Mouse (Mus musculus) spleen, postnatal 36 days (tissue): ENCODE measurements around the gene Kirrel.

Source experiments
- DNase-seq, 2 experiments: peaks; one replicate each; pipeline ENCODE4 v3.0.0; 2022; ENCODE audit warnings: low spot score in 2 of 2, mixed read lengths in 1 of 2

The Kirrel gene

GRCm38 (mm10) chr3:87174096-87174768 is at the start of gene Kirrel:
TSS of gene Kirrel (minus strand) at chr3:87174747.
- peak in 1 of 2 experiments; percentile 16 for DNase-seq

GRCm38 (mm10) chr3:87223636-87224035 is 49.1 kb upstream of the Kirrel start:
- no peak for DNase-seq

GRCm38 (mm10) chr3:87222346-87222745 is 47.8 kb upstream of the Kirrel start:
- DNase-seq = no peak

- DNase-seq = no peak
These were observed 40.6 kb upstream of the Kirrel start for GRCm38 (mm10) chr3:87215176-87215575.

- DNase-seq = no peak
These were observed 39.8 kb upstream of the Kirrel start for GRCm38 (mm10) chr3:87214221-87214864.

GRCm38 (mm10) chr3:87206336-87207075 is 32.0 kb upstream of the Kirrel start:
- no peak for DNase-seq

- no peak for DNase-seq
These were observed 22.1 kb upstream of the Kirrel start for GRCm38 (mm10) chr3:87196637-87197036.

GRCm38 (mm10) chr3:87195041-87195440 is 20.5 kb upstream of the Kirrel start:
- no peak for DNase-seq

- no peak for DNase-seq
These were observed 20.0 kb upstream of the Kirrel start for GRCm38 (mm10) chr3:87194591-87194990.

- DNase-seq = no peak
These were observed 19.2 kb upstream of the Kirrel start for GRCm38 (mm10) chr3:87193756-87194155.

- no peak for DNase-seq
These were observed 18.8 kb upstream of the Kirrel start for GRCm38 (mm10) chr3:87193352-87193751.

- DNase-seq = no peak
These were observed 2.1 kb upstream of the Kirrel start for GRCm38 (mm10) chr3:87176687-87177086.

- no peak for DNase-seq
These were observed 880 bp upstream of the Kirrel start for GRCm38 (mm10) chr3:87175438-87175815.

GRCm38 (mm10) chr3:87174769-87175437 is 356 bp upstream of the Kirrel start:
- no peak for DNase-seq

- DNase-seq = no peak
These were observed 961 bp downstream of the Kirrel start for GRCm38 (mm10) chr3:87173486-87174085.

- DNase-seq = no peak
These were observed 1.5 kb downstream of the Kirrel start for GRCm38 (mm10) chr3:87173103-87173444.

GRCm38 (mm10) chr3:87172351-87173102 is 2.0 kb downstream of the Kirrel start:
- no peak for DNase-seq

- no peak for DNase-seq
These were observed 3.1 kb downstream of the Kirrel start for GRCm38 (mm10) chr3:87171201-87172100.

- DNase-seq = no peak
These were observed 5.0 kb downstream of the Kirrel start for GRCm38 (mm10) chr3:87169402-87170015.

- DNase-seq = no peak
These were observed 5.8 kb downstream of the Kirrel start for GRCm38 (mm10) chr3:87168756-87169155.
